Mouse (Mus musculus): ENCODE measurements around the gene Ltb4r2.

Ltb4r2 gene

DNA sequence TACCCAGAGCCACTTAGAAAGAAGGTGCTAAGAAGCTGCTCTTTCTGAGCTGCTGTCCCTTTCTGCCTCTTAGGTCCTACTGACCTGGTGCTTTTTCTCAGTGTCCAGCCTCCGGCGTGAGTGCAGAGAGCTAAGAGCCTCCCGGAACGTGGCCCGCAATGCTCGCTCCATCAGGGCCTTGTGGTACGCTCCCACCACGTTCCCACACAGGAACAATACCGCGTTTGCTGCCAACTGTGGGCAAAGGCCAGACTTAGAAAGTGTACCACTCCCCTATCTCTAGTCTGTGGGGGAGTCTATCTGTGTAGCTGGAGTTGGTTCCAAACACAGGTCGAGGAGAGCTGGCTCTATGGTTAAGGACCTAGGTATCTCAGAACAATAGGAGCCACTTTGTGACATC is 19.5 kb downstream of the Ltb4r2 start:
- DNase-seq (ENCODE audit: low read depth in 1 of 2, low spot score in 2 of 2): no peak

DNA sequence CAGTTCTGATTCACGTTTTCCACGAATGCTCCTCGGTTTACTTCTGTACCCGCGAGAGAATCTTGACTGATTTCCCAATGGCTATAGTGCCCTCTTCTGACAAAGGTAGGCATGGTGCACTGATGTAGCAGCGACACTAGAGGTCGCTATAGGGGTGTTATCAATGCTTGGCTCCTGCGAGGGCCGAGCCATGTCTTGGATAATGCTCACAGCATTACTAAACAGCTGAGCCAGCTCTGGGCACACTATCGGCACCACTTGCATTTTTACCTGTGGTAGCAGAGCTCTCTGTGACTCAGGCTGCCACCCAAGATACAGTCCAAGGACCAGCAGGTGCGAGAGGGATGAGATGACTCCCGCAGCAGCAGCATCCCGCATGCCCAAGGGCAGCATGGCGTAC is 20.1 kb downstream of the Ltb4r2 start:
- peak in 1 of 2 experiments; percentile 40 for DNase-seq (ENCODE audit: low read depth in 1 of 2, low spot score in 2 of 2)

DNA sequence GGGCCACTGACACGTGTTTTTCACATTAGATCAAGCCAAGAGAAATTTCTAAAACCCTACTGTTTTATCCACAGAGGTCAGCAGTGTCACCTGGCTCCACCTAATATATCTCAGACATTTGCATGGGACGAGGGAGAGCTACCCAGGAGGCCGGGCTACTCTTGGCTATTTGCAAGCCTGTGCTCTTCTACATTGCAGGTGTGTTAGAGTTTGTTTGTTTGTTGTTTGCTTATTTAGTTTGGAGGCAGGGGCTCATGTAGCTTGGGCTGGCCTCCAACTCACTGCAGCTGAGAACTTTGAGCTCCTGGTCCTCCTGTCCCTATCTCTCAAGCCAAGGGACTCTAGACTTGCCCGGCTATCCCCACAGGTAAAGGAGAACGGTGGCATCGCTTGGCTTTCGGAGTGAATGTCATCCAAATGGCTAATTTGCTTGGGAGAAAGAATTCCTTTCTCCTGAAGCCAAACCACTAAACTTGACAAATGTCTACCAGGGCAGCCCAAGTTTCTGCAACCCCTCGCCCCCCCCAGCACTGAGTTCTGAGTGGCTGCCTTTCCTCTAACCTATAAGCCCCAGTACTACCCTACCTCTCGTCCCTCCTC is 21.2 kb downstream of the Ltb4r2 start:
- DNase-seq (ENCODE audit: low read depth in 1 of 2, low spot score in 2 of 2): no peak

DNA sequence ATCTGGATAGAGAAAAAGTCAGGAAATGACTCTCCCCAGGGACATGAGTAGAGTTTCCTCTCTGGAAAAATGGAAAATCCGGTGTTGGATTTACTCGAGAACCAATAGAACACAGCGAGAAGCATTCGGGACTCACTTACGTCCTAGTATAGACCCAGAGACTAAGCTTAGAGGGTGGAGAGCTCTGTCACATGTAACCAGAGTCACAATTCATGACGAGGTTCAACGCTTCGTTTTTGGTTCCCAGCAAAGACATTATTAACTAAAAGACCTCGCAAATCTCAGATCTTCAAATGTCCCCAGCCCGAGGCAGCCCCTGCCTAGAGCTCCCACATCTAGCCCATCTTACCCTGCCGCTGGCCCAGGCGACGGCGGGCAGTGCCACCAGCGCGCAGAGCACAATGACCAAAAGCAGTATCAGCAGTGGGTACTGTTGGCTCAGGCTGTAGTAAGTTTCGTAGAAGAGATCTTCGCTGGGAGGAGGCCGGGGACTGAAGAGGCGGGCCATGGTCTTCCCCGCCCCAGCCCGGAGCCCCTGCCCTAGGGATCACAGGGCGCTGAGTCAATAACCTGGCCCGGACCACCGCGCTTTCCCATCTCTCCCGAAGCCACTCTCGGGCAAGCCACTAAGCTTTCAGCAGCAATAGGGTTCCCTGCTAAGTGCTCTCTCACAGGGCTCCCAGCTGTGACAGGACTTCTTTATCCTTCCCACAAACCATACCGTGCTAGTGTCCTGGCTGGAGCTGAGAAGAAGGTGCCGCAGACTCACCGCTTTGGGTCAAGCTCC is 22.1 kb downstream of the Ltb4r2 start:
- DNase-seq (ENCODE audit: low read depth in 1 of 2, low spot score in 2 of 2): no peak

DNA sequence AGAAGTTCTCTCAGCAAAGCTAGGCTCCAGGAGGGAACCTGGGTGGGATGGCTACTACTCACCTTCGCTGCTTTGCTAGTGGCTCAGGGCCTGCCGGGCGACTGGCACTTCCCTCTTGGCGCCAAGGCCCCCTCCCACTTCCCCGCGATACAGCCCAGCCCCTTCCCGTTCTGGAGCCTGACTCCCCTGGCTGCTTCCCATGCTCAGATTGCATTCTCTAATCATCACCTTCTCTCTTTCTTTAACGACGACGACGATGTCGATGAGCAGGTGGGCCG is 22.7 kb downstream of the Ltb4r2 start, which contains the start of gene Adcy4:
Gene Adcy4, minus strand, starts transcription at position 138 of the 278 bp plus-strand sequence.
- no peak for DNase-seq (ENCODE audit: low read depth in 1 of 2, low spot score in 2 of 2)

DNA sequence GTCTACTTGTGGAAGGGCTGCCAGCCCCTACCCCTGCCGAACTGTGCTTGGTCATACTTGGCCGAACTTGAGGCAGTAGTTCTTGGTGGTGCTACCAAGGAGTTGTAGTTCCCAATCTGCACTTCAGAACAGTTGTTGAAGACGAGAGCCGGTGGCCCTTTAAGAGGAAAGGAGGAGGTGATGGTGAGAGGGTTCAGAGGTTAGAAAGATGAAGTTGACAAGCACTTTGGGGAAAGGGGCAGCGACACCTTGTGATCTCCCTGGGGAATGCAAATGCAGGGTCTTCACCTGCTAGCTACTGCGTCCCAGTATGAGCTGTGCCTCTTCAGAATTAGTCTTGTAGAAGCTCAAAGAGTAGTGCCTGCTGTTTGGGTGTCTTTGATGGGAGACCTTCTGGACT is 24.0 kb downstream of the Ltb4r2 start:
- no peak for DNase-seq (ENCODE audit: low read depth in 1 of 2, low spot score in 2 of 2)

DNA sequence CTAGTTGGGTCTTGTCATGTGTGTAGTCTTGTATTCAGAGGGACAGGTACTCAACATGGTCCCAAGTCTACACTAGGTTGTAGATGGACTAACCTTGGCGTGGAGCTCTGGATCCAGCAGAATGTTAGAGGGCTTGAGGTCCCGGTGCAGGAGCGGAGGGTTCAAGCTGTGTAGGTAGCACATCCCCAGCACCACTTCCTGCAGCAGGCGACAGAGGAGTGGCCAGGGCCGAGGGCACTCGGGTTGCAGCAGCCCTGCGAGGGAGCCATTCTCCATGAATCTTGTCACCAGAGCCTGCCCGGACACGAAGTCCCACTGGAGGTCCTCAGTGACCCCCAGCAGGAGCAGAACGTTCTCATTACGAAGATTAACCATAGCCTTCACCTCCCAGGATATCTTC is 26.5 kb downstream of the Ltb4r2 start:
- peak in 1 of 2 experiments; percentile 1 for DNase-seq (ENCODE audit: low read depth in 1 of 2, low spot score in 2 of 2)

DNA sequence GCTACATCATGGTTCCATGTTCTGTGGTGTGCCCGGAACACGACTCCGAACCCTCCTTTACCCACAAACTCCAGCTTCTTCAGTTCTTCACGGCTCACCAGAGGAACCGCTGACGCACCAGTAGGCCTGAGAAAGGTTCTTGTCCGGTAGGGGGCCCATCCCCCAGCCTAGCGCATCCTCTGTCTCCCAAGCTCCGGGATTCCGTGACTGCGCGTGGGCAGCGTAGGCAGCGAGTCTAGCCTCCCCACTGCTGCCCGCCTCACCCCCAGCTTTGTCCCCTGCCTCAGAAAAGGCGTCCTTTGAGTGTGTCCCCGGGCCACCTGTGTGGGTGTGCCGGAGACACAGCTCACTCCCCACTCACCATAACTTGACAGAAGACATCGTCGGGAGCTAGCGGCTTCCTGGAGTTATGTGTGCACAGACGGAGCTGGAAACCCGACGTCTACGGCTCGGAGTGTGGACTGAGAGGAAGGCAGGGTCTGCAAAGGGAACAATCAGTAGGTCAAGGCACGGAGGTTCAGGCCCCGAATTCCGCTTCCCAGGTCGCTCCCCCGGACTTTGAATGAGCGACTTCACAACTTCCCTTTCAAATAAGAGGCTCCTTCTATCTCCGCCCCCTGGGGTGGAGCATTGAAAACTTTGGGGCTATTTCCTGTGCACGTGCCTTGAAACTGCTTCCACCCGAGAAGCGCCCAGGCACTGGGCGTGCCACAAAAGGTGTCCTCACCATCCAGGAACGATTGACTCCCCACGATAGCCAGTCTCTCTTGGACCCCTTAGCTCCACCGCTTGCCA is 27.2 kb downstream of the Ltb4r2 start, which contains the start of gene Ripk3:
Gene Ripk3, minus strand, starts transcription at position 610 of the 795 bp plus-strand sequence.
- DNase-seq (ENCODE audit: low read depth in 1 of 2, low spot score in 2 of 2): peak in 1 of 2 experiments; percentile 58

DNA sequence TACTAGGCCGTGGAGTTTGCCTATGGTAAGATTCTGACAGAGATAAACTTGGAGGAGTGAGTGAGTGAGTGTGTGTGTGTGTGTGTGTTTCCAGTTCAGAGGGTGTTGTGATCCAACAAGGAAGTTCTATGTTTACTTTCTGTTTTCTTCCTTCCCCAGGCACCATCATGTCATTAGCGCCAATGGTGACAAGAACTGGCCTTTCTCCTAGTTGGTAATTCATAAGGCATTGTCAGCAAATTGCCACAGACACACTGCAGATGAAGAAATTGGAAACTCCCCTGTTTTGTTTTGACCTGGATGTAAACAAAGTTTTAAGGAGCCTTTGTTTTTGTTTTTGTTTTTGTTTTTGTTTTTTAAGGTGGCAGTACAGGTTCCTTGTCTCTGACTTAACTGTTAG is 32.2 kb downstream of the Ltb4r2 start:
- DNase-seq (ENCODE audit: low read depth in 1 of 2, low spot score in 2 of 2): no peak

DNA sequence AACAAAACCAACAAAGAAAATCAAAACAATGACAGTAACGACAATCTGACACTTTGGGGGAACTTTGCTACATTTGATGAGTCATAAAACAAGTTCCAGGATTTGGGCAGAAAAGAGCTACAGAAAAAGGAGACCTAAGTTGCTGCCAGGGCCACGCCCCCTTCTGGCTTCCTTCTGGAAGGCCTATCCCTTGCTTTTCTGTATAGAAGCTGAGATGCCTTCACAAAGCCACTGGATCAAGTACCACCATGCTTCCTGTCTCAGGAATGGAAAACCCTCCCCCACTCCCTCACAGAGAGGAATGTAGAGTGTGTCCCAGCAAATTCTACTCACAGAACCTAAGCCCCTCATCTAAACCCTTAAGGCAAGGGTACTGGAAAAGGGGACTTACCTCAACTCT is 32.7 kb downstream of the Ltb4r2 start:
- DNase-seq (ENCODE audit: low read depth in 1 of 2, low spot score in 2 of 2): no peak

DNA sequence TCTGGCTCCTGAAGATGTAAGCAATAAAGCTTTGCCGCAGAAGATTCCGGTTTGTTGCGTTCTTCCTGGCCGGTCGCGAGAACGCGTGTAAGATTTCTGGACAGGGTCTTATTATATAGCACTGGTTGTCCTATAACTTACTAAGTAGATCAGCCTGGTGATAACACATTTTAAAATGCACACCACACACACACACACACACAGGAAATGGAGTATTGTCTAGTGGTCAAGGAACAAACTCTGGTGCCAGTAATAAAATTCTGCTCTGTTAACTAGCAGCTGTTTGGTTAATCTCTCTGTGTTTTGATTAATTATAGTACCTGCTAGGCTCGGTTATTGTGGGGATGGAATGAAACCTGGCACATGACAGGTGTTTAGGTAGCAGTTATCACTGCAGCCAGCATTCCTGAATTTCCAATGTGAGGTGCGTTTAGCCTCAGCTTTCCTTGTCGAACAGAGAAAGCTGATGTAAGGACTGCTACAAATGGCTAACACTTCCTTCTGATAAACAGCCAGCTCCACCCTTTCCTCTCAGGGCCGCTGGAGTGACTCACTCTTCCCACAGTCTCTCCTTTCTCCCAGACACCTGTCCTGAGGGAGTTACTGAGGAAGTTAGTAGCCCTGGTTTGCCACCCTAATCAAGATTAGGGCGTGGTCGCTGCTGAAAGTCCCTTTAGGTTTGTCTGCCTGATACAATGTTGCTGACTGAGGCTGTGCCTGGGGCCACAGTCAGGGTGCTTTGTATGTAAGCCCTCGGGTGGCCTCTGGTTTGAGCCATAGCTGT is 34.3 kb downstream of the Ltb4r2 start:
- no peak for DNase-seq (ENCODE audit: low read depth in 1 of 2, low spot score in 2 of 2)
